Mouse (Mus musculus): ENCODE results near the gene Chmp4b.

GRCm38 (mm10) chr2:154606965-154607364 lies 44.5 kb upstream of the Chmp4b start:
- TF ChIP-seq CTCF (IDR thresholded peaks at IDR 0.05; ENCODE audit: low read depth, low read length) (no peak), POLR2A (IDR thresholded peaks at IDR 0.05; ENCODE audit: borderline replicate concordance, low read depth, low read length) (no peak)
